Mouse (Mus musculus) thymus, adult 2 months (tissue): ENCODE results near the gene Poll. TPM values are rescaled to one million over a fixed set of nuclear protein-coding genes. Genes with fewer than 3 reads are reported as not detected.

ENCODE experiments used
- DNase-seq: peaks from one replicate; pipeline ENCODE4 v3.0.0; 2021
- H3K27ac ChIP-seq: fragments of 200-500 bp; 2 replicates; pipeline ENCODE4 v1.5.1; 2012; ENCODE audit warnings: low read length, control low read depth; ENCODE audit not compliant: control insufficient read depth, insufficient read depth
- H3K27me3 ChIP-seq: fragments of 200-500 bp; 2 replicates; pipeline ENCODE4 v1.6.1; 2012; ENCODE audit warnings: mild to moderate bottlenecking, low read length, moderate library complexity, mixed read lengths; ENCODE audit not compliant: control insufficient read depth, insufficient read depth
- H3K36me3 ChIP-seq: fragments of 200-500 bp; 2 replicates; pipeline ENCODE4 v1.6.1; 2012; ENCODE audit warnings: mild to moderate bottlenecking, low read length, moderate library complexity; ENCODE audit not compliant: control insufficient read depth, insufficient read depth
- H3K4me1 ChIP-seq: fragments of 200-500 bp; replicated peaks from 2 replicates; pipeline ENCODE4 v1.6.1; 2012; ENCODE audit warnings: low read length; ENCODE audit not compliant: control insufficient read depth, insufficient read depth
- H3K4me3 ChIP-seq: fragments of 200-500 bp; 2 replicates; pipeline ENCODE4 v1.5.1; 2012; ENCODE audit warnings: mild to moderate bottlenecking, low read length, control low read depth, moderate library complexity; ENCODE audit not compliant: control insufficient read depth, insufficient read depth
- CTCF ChIP-seq: fragments of 200-500 bp; IDR thresholded peaks from 2 replicates; pipeline ENCODE4 v1.5.1; 2012; ENCODE audit warnings: mild to moderate bottlenecking, control low read depth, low read length, moderate library complexity, borderline replicate concordance; ENCODE audit not compliant: control insufficient read depth, poor library complexity, insufficient read depth; ENCODE audit errors: extremely low read depth
- POLR2A ChIP-seq: fragments of 200-500 bp; IDR thresholded peaks from 2 replicates; pipeline ENCODE4 v1.6.1; 2012; ENCODE audit warnings: mild to moderate bottlenecking, low read length, control low read depth, moderate library complexity; ENCODE audit not compliant: control insufficient read depth, poor library complexity, insufficient read depth; ENCODE audit errors: extremely low read depth
- WGBS: fragments of 180-500 bp; shearing (Covaris S2); methylation state at CpG from one replicate; pipeline ENCODE4 v1.1.7; 2018; 5-methylcytosine and 5-hydroxymethylcytosine counted together
- polyA plus RNA-seq: library from polyadenylated mRNA; depleted of rRNA; stranded (reverse); fragments of >200 nt; gene quantifications from 2 replicates; pipeline ENCODE4 v1.2.3, GENCODE M21; 2012

Poll gene
- polyA plus RNA-seq, 1 experiment = 6.8 TPM

GRCm38 (mm10) chr19:45596434-45596833, 36.1 kb upstream of the Poll start:
- TF ChIP-seq POLR2A (no peak), CTCF (no peak)
- Histone ChIP-seq H3K4me1 (no peaks in the 10 kb centered on the region; the same call in 1 of the 2 replicates), H3K36me3 (no peaks in the 10 kb centered on the region), H3K4me3 (no peak overlapping the region), H3K27me3 (no peaks in the 10 kb centered on the region), H3K27ac (no peak overlapping the region)
- WGBS = 99% methylated on average over 6 of the region's 6 CpGs
- DNase-seq = no peak

- Histone ChIP-seq H3K36me3 (no peaks in the 10 kb centered on the region), H3K27me3 (no peaks in the 10 kb centered on the region), H3K4me3 (no peak overlapping the region), H3K27ac (no peak overlapping the region), H3K4me1 (no peaks in the 10 kb centered on the region; the same call in 1 of the 2 replicates)
- WGBS = 95% methylated on average over 7 of the region's 7 CpGs
- TF ChIP-seq CTCF (no peak), POLR2A (no peak)
- DNase-seq = no peak
Observed at GRCm38 (mm10) chr19:45596019-45596418, 35.7 kb upstream of the Poll start.

DNA sequence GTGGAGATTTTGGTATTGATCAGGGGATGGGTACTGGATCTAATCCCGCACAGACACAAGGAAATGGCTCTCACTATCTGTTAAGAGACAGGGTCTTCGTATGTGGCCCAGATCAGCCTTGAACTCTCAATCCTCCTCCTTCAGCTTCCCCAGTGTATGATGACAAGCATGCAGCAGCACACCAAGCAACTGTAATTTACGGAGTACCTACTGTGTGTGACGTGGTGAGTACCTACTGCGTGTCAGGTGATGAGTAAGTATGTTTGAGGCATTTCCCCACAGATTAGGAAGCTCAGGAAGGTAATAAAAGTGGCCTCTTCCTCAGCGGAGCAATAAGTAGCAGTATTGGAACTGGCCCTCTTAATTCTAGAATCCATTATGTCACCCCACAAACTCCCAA, 35.1 kb upstream of the Poll start:
- no peaks in the 10 kb centered on the region for H3K27me3 ChIP-seq
- no peaks in the 10 kb centered on the region; the same call in 1 of the 2 replicates for H3K4me1 ChIP-seq
- no peak overlapping the region for H3K4me3 ChIP-seq
- no peaks in the 10 kb centered on the region for H3K36me3 ChIP-seq
- no peak for DNase-seq
- TF ChIP-seq CTCF (no peak), POLR2A (no peak)
- no peak overlapping the region for H3K27ac ChIP-seq
- WGBS = 97% methylated on average over 6 of the region's 6 CpGs

GRCm38 (mm10) chr19:45594079-45594478, 33.7 kb upstream of the Poll start:
- no peak overlapping the region for H3K27ac ChIP-seq
- WGBS = 91% methylated on average over 7 of the region's 7 CpGs
- no peaks in the 10 kb centered on the region; the same call in 1 of the 2 replicates for H3K4me1 ChIP-seq
- no peaks in the 10 kb centered on the region for H3K36me3 ChIP-seq
- H3K27me3 ChIP-seq = no peaks in the 10 kb centered on the region
- TF ChIP-seq CTCF = no peak
- TF ChIP-seq POLR2A = no peak
- DNase-seq = no peak
- no peak overlapping the region for H3K4me3 ChIP-seq

DNA sequence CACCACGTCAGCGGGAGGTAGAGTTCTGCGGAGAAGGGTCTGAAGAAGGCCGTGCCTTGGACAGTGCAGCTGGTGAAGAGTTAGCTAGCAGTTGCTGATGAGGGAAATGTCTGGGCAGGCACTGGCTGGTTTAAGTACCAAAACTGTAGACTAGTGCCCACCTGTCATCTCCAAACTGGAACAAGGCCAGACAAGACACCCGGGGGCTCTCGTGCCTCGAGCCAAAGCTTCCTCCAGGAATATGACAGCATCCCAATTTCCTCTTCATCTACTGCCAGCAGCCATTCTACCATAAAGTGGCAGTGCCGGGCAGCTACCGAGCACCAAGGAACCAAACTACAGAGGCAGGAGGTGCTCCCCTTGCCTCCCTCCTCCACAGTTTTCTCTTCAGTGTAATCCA, 32.6 kb upstream of the Poll start:
- WGBS = 92% methylated on average over 9 of the region's 9 CpGs
- no peak overlapping the region for H3K27ac ChIP-seq
- no peaks in the 10 kb centered on the region for H3K36me3 ChIP-seq
- TF ChIP-seq POLR2A (no peak), CTCF (no peak)
- DNase-seq = no peak
- H3K4me1 ChIP-seq = no peaks in the 10 kb centered on the region; the same call in 1 of the 2 replicates
- H3K27me3 ChIP-seq = no peaks in the 10 kb centered on the region
- H3K4me3 ChIP-seq = no peak overlapping the region

- 48% methylated on average over 7 of the region's 7 CpGs for whole genome bisulfite sequencing
- no peak for DNase-seq
- H3K36me3 ChIP-seq = no peaks in the 10 kb centered on the region
- H3K4me1 ChIP-seq = no peaks in the 10 kb centered on the region; the same call in 1 of the 2 replicates
- H3K4me3 ChIP-seq = no peak overlapping the region
- no peaks in the 10 kb centered on the region for H3K27me3 ChIP-seq
- no peak for TF ChIP-seq POLR2A
- no peak for TF ChIP-seq CTCF
- H3K27ac ChIP-seq = no peak overlapping the region; the same call in 1 of the 2 replicates
Observed at GRCm38 (mm10) chr19:45591704-45592103, 31.4 kb upstream of the Poll start.

GRCm38 (mm10) chr19:45589761-45590160, 29.4 kb upstream of the Poll start:
- Histone ChIP-seq H3K4me1 (no peaks in the 10 kb centered on the region; the same call in 1 of the 2 replicates), H3K27ac (no peak overlapping the region), H3K36me3 (no peaks in the 10 kb centered on the region), H3K27me3 (no peaks in the 10 kb centered on the region), H3K4me3 (no peak overlapping the region)
- 97% methylated on average over 6 of the region's 6 CpGs for WGBS
- DNase-seq = no peak
- TF ChIP-seq CTCF = no peak
- no peak for TF ChIP-seq POLR2A
